Comparison of ENCODE assay signal across 21 mouse cellular contexts in genomic region chr16:23028966-23029600, GRCm38 (mm10). TPM values are rescaled to one million over a fixed set of nuclear protein-coding genes. Genes with fewer than 3 reads are reported as not detected.
A peak's percentile ranks its signal among the peaks of the same experiment; 100 is the strongest.
DNase-seq lines count a peak whose midpoint lies in the region; ATAC-seq and TF ChIP-seq lines count a peak whose summit lies in the region.
"Not testable (repeated sequence)": the region's sequence is repeated elsewhere in the genome, so short reads cannot be mapped to it uniquely, and the experiment has no call there.
"Had no signal": no experiment of that assay in that cellular context is flagged by ENCODE, and none has a peak within 500 bp of the region (broad histone marks: within the 10 kb centered on the region; RNA-seq: fewer than 3 reads in every experiment).

TSS of gene Kng2 (minus strand) at chr16:23029482.

- TF ChIP-seq EP300 in liver, postnatal 0 days (IDR thresholded peaks at IDR 0.05; ENCODE audit: low read depth): peak; percentile 80

- not testable (repeated sequence) for H3K27ac ChIP-seq in bone marrow, adult 2 months (ENCODE audit: control insufficient read depth, insufficient read depth, low read depth, low read length, poor library complexity)
- peak within 1 kb of the TSS; percentile 98 for H3K27ac ChIP-seq in liver, adult 2 months (replicated peaks; ENCODE audit: insufficient read depth, low read depth, low read length)
- H3K27ac ChIP-seq in liver, postnatal 0 days (ENCODE audit: low read depth): peak within 1 kb of the TSS; percentile 76

- not testable (repeated sequence) for H3K4me1 ChIP-seq in bone marrow, adult 2 months (ENCODE audit: control insufficient read depth, insufficient read depth, low read length); liver, postnatal 0 days (ENCODE audit: insufficient read depth)
- peaks cover 31% of the 10 kb centered on the region for H3K4me1 ChIP-seq in liver, adult 2 months (ENCODE audit: control insufficient read depth, insufficient read depth, low read length)

- ATAC-seq in liver, postnatal 0 days: peak; percentile 88

- not testable (repeated sequence) for DNase-seq in adrenal gland, adult 18-20 months (ENCODE audit: low spot score in 2 of 2)
- peak; percentile 49 for DNase-seq in gonadal fat pad, adult 2 months (ENCODE audit: low read depth)
- DNase-seq in kidney, adult 9 months: peak; percentile 62
- peak; percentile 100 for DNase-seq in liver, adult 2 months (ENCODE audit: extremely low read depth, low read depth, low spot score)
- peak; percentile 39 for DNase-seq in liver, postnatal 0 days
- DNase-seq in lung, postnatal 14 days: peak; percentile 15
- peak; percentile 75 for DNase-seq in yolk sac, embryonic 10.5 days (ENCODE audit: low spot score)

- H3K27me3 ChIP-seq in liver, adult 2 months (ENCODE audit: control insufficient read depth, insufficient read depth, low read length); liver, postnatal 0 days (ENCODE audit: insufficient read depth, low read length): not testable (repeated sequence)

- peak within 1 kb of the TSS; percentile 92 for H3K9ac ChIP-seq in liver, adult 2 months (ENCODE audit: low read depth, low read length)
- peak within 1 kb of the TSS; percentile 64 for H3K9ac ChIP-seq in liver, postnatal 0 days (replicated peaks)

- H3K36me3 ChIP-seq in liver, adult 2 months (ENCODE audit: control insufficient read depth, insufficient read depth, low read length); liver, postnatal 0 days (replicated peaks; ENCODE audit: insufficient read depth, low read length): not testable (repeated sequence)

- WGBS in bone marrow, adult 2 months: 78% methylated on average over 3 of the region's 3 CpGs
- 16% methylated on average over 3 of the region's 3 CpGs for WGBS in liver, adult 2 months
- 56% methylated on average over 3 of the region's 3 CpGs for WGBS in liver, postnatal 0 days (ENCODE audit: insufficient replicate concordance)

- TF ChIP-seq CTCF in bone marrow, adult 2 months (IDR thresholded peaks at IDR 0.05; ENCODE audit: control insufficient read depth, insufficient read depth, low read length); liver, adult 2 months (IDR thresholded peaks at IDR 0.05; ENCODE audit: low read depth, low read length); liver, postnatal 0 days (IDR thresholded peaks at IDR 0.05; ENCODE audit: low read depth): not testable (repeated sequence)

- H3K79me2 ChIP-seq in liver, adult 2 months (ENCODE audit: control insufficient read depth, insufficient read depth, low read length): peaks cover 10% of the 10 kb centered on the region; the same call in 1 of the 2 replicates

- H3K9me3 ChIP-seq in liver, postnatal 0 days (ENCODE audit: low read length): not testable (repeated sequence)

- H3K4me2 ChIP-seq in liver, postnatal 0 days (ENCODE audit: low read depth, low read length): peak within 1 kb of the TSS; percentile 40

- not testable (repeated sequence) for H3K4me3 ChIP-seq in bone marrow, adult 2 months (replicated peaks; ENCODE audit: control insufficient read depth, low read depth, low read length)
- peak within 1 kb of the TSS; percentile 73 for H3K4me3 ChIP-seq in liver, adult 2 months (ENCODE audit: insufficient read depth, low read depth, low read length)
- H3K4me3 ChIP-seq in liver, postnatal 0 days (ENCODE audit: low read depth, low read length): peak within 1 kb of the TSS; percentile 36

- TF ChIP-seq POLR2A in bone marrow, adult 2 months (IDR thresholded peaks at IDR 0.05; ENCODE audit: borderline replicate concordance, control insufficient read depth, low read depth, low read length): not testable (repeated sequence)
- 0 out of 2 replicates have a peak, but pooled peaks have one; percentile 22 for TF ChIP-seq POLR2A in liver, adult 2 months (IDR thresholded peaks at IDR 0.05; ENCODE audit: extremely low read depth, insufficient read depth, low read length)

RNA-seq across cellular contexts. Expression of gene Kng2, which starts in this region (rescaled TPM):
- total RNA-seq in adrenal gland, adult 18-20 months (2021): 10 to 100 TPM; 11.9 to 31.8 TPM
- 24.9 and 54.1 TPM in 2 replicates for polyA plus RNA-seq in bone marrow, adult 2 months (2011; ENCODE audit: insufficient read depth, insufficient read length, low replicate concordance, missing spikeins)
- 0.85 and 1.1 TPM in 2 replicates for polyA plus RNA-seq in gonadal fat pad, adult 2 months (2012; rRNA removed)
- total RNA-seq in liver, adult 2 months (2014; rRNA removed): 449 and 472 TPM in 2 replicates
- 97.8 and 123 TPM in 2 replicates for polyA plus RNA-seq in liver, adult 2 months (2012; rRNA removed)
- polyA plus RNA-seq in liver, postnatal 0 days (2015; fragmentation: Nextera tagmentation; extraction: Ambion mirVana): 348 and 384 TPM in 2 replicates
- total RNA-seq: common myeloid progenitor, adult 5-6 weeks; granulocyte monocyte progenitor cell, adult 5-6 weeks; layer of hippocampus, postnatal 36 days; left cerebral cortex, postnatal 4 days; megakaryocyte progenitor cell, adult 5-6 weeks; neutrophil, adult 5-6 weeks had no signal
- polyA plus RNA-seq: erythroblast, embryonic 14.5 days; forebrain, embryonic 13.5 days; hindbrain, embryonic 11.5 days; intestine, embryonic 14.5 days; lung, embryonic 14.5 days; midbrain, embryonic 10.5 days; midbrain, embryonic 15.5 days had no signal

Comparison
In these comparisons a context has a peak if more than half of its experiments do, and no peak if none do; other contexts are left out.
1. RNA of gene Kng2 (total RNA-seq): 449 to 472 TPM in liver, adult 2 months; 11.9 to 31.8 TPM in adrenal gland, adult 18-20 months; every median in the first group is over 10 times any median in the second.
2. RNA of gene Kng2 (polyA plus RNA-seq): 348 to 384 TPM in liver, postnatal 0 days, 97.8 to 123 TPM in liver, adult 2 months and 24.9 to 54.1 TPM in bone marrow, adult 2 months; 0.85 to 1.1 TPM in gonadal fat pad, adult 2 months; every median in the first group is over 10 times any median in the second.